ENCODE assay signal across 10 mouse cellular contexts in the genomic region with DNA sequence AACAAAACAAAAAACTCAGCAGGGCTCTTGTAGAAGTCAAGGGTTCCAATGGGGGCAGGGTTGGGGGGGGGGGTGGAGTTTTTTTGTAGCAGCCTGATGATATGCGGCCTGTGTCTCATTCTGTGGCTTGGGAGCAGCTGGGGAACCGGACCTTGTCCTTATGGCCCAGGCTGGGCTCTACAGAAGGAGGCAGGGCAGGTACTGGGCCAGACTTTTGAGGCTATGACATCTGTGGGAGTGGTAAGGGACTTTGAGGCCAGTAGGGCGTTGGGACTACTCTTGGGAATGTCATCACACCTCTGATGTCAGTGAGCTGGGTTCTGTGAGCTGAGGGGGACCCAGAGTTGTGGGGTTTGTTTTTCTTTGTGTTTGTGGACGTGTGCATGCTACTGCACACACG.
DNase-seq lines count a peak whose midpoint lies in the region; ATAC-seq lines count a peak whose summit lies in the region.
"Had no signal": no experiment of that assay in that cellular context is flagged by ENCODE, and none has a peak within 500 bp of the region (broad histone marks: within the 10 kb centered on the region; RNA-seq: fewer than 3 reads in every experiment).

No protein-coding gene starts in this region.

- H3K27me3 ChIP-seq in embryonic facial prominence, embryonic 11.5 days (ENCODE audit: control insufficient read depth, insufficient read depth, low read length) = no peaks in the 10 kb centered on the region; the same call in 1 of the 2 replicates
- peaks cover 35% of the 10 kb centered on the region for H3K27me3 ChIP-seq in embryonic facial prominence, embryonic 10.5 days (replicated peaks; ENCODE audit: low read depth, poor library complexity, severe bottlenecking)
- no peaks in the 10 kb centered on the region for H3K27me3 ChIP-seq in kidney, embryonic 14.5 days (ENCODE audit: control insufficient read depth, insufficient read depth, low read length)
- H3K27me3 ChIP-seq in forebrain, embryonic 14.5 days (replicated peaks; ENCODE audit: control insufficient read depth, insufficient read depth, low read length) = no peaks in the 10 kb centered on the region
- peaks cover 66% of the 10 kb centered on the region for H3K27me3 ChIP-seq in midbrain, embryonic 12.5 days
- H3K27me3 ChIP-seq: Patski had no signal

- H3K27ac ChIP-seq in embryonic facial prominence, embryonic 11.5 days (replicated peaks; ENCODE audit: low read depth, low read length) = 0 out of 2 replicates have a peak overlapping the region, but pooled peaks have one; percentile 20
- H3K27ac ChIP-seq in embryonic facial prominence, embryonic 10.5 days (replicated peaks) = no peak overlapping the region; the same call in 1 of the 2 replicates
- peak overlapping the region; percentile 80 for H3K27ac ChIP-seq in kidney, embryonic 14.5 days (ENCODE audit: low read depth, low read length)
- H3K27ac ChIP-seq in forebrain, embryonic 14.5 days (ENCODE audit: low read depth, low read length) = no peak overlapping the region
- H3K27ac ChIP-seq in midbrain, embryonic 12.5 days (replicated peaks) = no peak overlapping the region
- H3K27ac ChIP-seq: macrophage had no signal

- no peaks in the 10 kb centered on the region for H3K36me3 ChIP-seq in embryonic facial prominence, embryonic 11.5 days (replicated peaks; ENCODE audit: control insufficient read depth, insufficient read depth, low read depth, low read length)
- 0 out of 2 replicates have a peak, but pooled peaks cover 2% of the 10 kb centered on the region for H3K36me3 ChIP-seq in embryonic facial prominence, embryonic 10.5 days (replicated peaks)
- no peaks in the 10 kb centered on the region for H3K36me3 ChIP-seq in kidney, embryonic 14.5 days (ENCODE audit: control insufficient read depth, insufficient read depth, low read length)
- no peaks in the 10 kb centered on the region for H3K36me3 ChIP-seq in forebrain, embryonic 14.5 days (ENCODE audit: control insufficient read depth, insufficient read depth, low read length)
- no peaks in the 10 kb centered on the region for H3K36me3 ChIP-seq in midbrain, embryonic 12.5 days

- peaks cover 32% of the 10 kb centered on the region for H3K4me1 ChIP-seq in embryonic facial prominence, embryonic 11.5 days (ENCODE audit: control insufficient read depth, insufficient read depth, low read length)
- peaks cover 96% of the 10 kb centered on the region for H3K4me1 ChIP-seq in embryonic facial prominence, embryonic 10.5 days
- peaks cover 87% of the 10 kb centered on the region for H3K4me1 ChIP-seq in kidney, embryonic 14.5 days (ENCODE audit: control insufficient read depth, insufficient read depth, low read length)
- peaks cover 80% of the 10 kb centered on the region for H3K4me1 ChIP-seq in forebrain, embryonic 14.5 days (ENCODE audit: control insufficient read depth, insufficient read depth, low read length)
- H3K4me1 ChIP-seq in midbrain, embryonic 12.5 days = peaks cover 96% of the 10 kb centered on the region

- no peak overlapping the region for H3K4me2 ChIP-seq in embryonic facial prominence, embryonic 11.5 days (ENCODE audit: low read depth, low read length)
- no peak overlapping the region for H3K4me2 ChIP-seq in kidney, embryonic 14.5 days (replicated peaks; ENCODE audit: low read depth, low read length)
- 0 out of 2 replicates have a peak overlapping the region, but pooled peaks have one; percentile 90 for H3K4me2 ChIP-seq in forebrain, embryonic 14.5 days (ENCODE audit: low read length)
- H3K4me2 ChIP-seq in midbrain, embryonic 12.5 days (replicated peaks) = peak overlapping the region; percentile 90

- no peak overlapping the region for H3K9ac ChIP-seq in embryonic facial prominence, embryonic 11.5 days (replicated peaks; ENCODE audit: low read length)
- H3K9ac ChIP-seq in kidney, embryonic 14.5 days (ENCODE audit: low read depth, low read length) = no peak overlapping the region
- H3K9ac ChIP-seq in forebrain, embryonic 14.5 days (ENCODE audit: low read length) = no peak overlapping the region; the same call in 1 of the 2 replicates
- no peak overlapping the region for H3K9ac ChIP-seq in midbrain, embryonic 12.5 days (replicated peaks)

- ATAC-seq in embryonic facial prominence, embryonic 11.5 days (replicated peaks; ENCODE audit: insufficient number of reproducible peaks, low FRiP score, low TSS enrichment, low read depth) = no peak
- ATAC-seq in kidney, embryonic 14.5 days (ENCODE audit: low FRiP score, low TSS enrichment) = no peak
- no peak for ATAC-seq in forebrain, embryonic 14.5 days
- ATAC-seq in midbrain, embryonic 12.5 days (ENCODE audit: low FRiP score, low read depth) = no peak
- ATAC-seq: Patski had no signal

- no peak overlapping the region for H3K4me3 ChIP-seq in embryonic facial prominence, embryonic 11.5 days (ENCODE audit: low read depth, low read length)
- no peak overlapping the region for H3K4me3 ChIP-seq in embryonic facial prominence, embryonic 10.5 days
- no peak overlapping the region for H3K4me3 ChIP-seq in kidney, embryonic 14.5 days (ENCODE audit: low read length)
- H3K4me3 ChIP-seq in forebrain, embryonic 14.5 days (ENCODE audit: low read depth, low read length) = no peak overlapping the region
- H3K4me3 ChIP-seq in midbrain, embryonic 12.5 days = no peak overlapping the region

- WGBS in embryonic facial prominence, embryonic 11.5 days = 78% methylated on average over 5 of the region's 5 CpGs
- 74% methylated on average over 5 of the region's 5 CpGs for WGBS in embryonic facial prominence, embryonic 10.5 days
- WGBS in kidney, embryonic 14.5 days = 35% methylated on average over 5 of the region's 5 CpGs
- WGBS in forebrain, embryonic 14.5 days = 63% methylated on average over 5 of the region's 5 CpGs
- 70% methylated on average over 5 of the region's 5 CpGs for WGBS in midbrain, embryonic 12.5 days

- no peaks in the 10 kb centered on the region for H3K9me3 ChIP-seq in embryonic facial prominence, embryonic 11.5 days (replicated peaks; ENCODE audit: control insufficient read depth, low read length)
- H3K9me3 ChIP-seq in embryonic facial prominence, embryonic 10.5 days = no peaks in the 10 kb centered on the region
- H3K9me3 ChIP-seq in kidney, embryonic 14.5 days (ENCODE audit: control insufficient read depth, low read length) = no peaks in the 10 kb centered on the region
- H3K9me3 ChIP-seq in forebrain, embryonic 14.5 days (replicated peaks; ENCODE audit: control insufficient read depth, low read length) = no peaks in the 10 kb centered on the region
- H3K9me3 ChIP-seq in midbrain, embryonic 12.5 days = no peaks in the 10 kb centered on the region

- no peak for DNase-seq in embryonic facial prominence, embryonic 11.5 days (ENCODE audit: low spot score)
- DNase-seq in embryonic facial prominence, embryonic 10.5 days (ENCODE audit: low spot score) = no peak
- no peak for DNase-seq in kidney, postnatal 14 days
- no peak for DNase-seq in forebrain, embryonic 14.5 days (ENCODE audit: low spot score)
- DNase-seq in layer of hippocampus, adult 9-11 months = no peak
- no peak for DNase-seq in spleen, postnatal 4 days (ENCODE audit: low spot score in 2 of 2)

Comparison
In these comparisons a context has a peak if more than half of its experiments do, and no peak if none do; other contexts are left out.
1. H3K27ac ChIP-seq: peak in embryonic facial prominence, embryonic 11.5 days (single experiment) and kidney, embryonic 14.5 days (single experiment); none in embryonic facial prominence, embryonic 10.5 days (single experiment), forebrain, embryonic 14.5 days (single experiment) and midbrain, embryonic 12.5 days (single experiment).
2. H3K4me2 ChIP-seq: peak in forebrain, embryonic 14.5 days (single experiment) and midbrain, embryonic 12.5 days (single experiment); none in embryonic facial prominence, embryonic 11.5 days (single experiment) and kidney, embryonic 14.5 days (single experiment).